Mouse (Mus musculus) inflammation-experienced regulatory T-cells, adult 6 months (primary cell): ENCODE results near the gene Gbf1. TPM values are rescaled to one million over a fixed set of nuclear protein-coding genes. Genes with fewer than 3 reads are reported as not detected.

ENCODE experiments used
- ATAC-seq: one replicate; pipeline ENCODE4 v1.8.0; 2017
- polyA plus RNA-seq, 3 experiments: library from polyadenylated mRNA; unstranded; fragments of 100-300 nt; shearing (Covaris generic); gene quantifications; one replicate each; pipeline ENCODE4 v1.2.1; 2017

Gbf1 gene
- polyA plus RNA-seq, 3 experiments from 2014 or later: 25.5 to 35.6 (median 32.6) TPM

GRCm38 (mm10) chr19:46223118-46223517, 70.8 kb downstream of the Gbf1 start:
- ATAC-seq: no peak

- ATAC-seq: no peak
These were observed 72.6 kb downstream of the Gbf1 start for GRCm38 (mm10) chr19:46224882-46225281.

GRCm38 (mm10) chr19:46225506-46225905, 73.2 kb downstream of the Gbf1 start:
- ATAC-seq: no peak

- no peak for ATAC-seq
These were observed 74.0 kb downstream of the Gbf1 start for GRCm38 (mm10) chr19:46226295-46226694.

GRCm38 (mm10) chr19:46227300-46227699, 75.0 kb downstream of the Gbf1 start:
- ATAC-seq: no peak

- no peak for ATAC-seq
These were observed 82.1 kb downstream of the Gbf1 start for GRCm38 (mm10) chr19:46234450-46234849.

GRCm38 (mm10) chr19:46236658-46237057, 84.3 kb downstream of the Gbf1 start:
- no peak for ATAC-seq

- ATAC-seq: no peak
These were observed 87.9 kb downstream of the Gbf1 start for GRCm38 (mm10) chr19:46240246-46240645.

- ATAC-seq: no peak
These were observed 90.1 kb downstream of the Gbf1 start for GRCm38 (mm10) chr19:46242416-46242815.

DNA sequence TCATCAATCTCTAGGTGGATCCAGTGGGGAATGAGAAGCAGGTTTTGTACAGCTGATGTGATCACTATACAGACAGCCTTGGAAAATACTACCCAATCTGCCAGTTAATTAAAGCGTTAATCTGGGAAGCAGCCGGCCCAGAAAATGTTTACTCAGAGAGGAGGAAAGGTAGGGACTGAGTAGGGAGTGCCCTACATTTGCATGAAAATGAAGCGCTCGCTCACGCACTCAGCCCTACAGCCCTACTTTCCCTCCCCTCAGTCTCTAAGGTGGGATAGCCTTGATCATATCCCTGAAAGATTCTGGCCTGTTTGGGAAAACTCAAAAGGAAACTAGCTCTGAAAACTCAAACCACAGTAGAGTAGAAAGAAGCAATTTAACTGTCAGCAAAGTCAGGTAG, 92.3 kb downstream of the Gbf1 start:
- no peak for ATAC-seq

DNA sequence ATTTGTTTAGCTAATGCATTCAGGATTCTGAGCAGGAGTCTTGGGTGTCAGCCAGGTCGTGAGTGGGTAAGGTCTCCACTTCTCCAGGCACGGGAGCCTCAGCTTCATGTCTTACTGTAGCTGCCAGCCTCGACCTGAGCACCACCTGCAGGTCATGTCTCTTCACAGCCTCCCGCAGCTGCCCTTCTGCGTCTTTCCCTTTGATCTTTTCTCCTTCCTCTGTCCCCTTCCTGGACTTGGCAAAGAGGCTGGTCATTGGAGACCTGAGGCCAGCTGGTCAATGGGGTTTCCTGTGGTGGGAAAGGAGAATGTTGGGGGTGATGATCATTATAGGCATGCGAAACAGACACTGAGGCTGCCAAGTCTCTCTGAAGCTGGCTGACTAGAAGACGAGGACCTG, 96.7 kb downstream of the Gbf1 start:
- no peak for ATAC-seq

GRCm38 (mm10) chr19:46254163-46254752, 101.9 kb downstream of the Gbf1 start:
- peak; percentile 35 for ATAC-seq

DNA sequence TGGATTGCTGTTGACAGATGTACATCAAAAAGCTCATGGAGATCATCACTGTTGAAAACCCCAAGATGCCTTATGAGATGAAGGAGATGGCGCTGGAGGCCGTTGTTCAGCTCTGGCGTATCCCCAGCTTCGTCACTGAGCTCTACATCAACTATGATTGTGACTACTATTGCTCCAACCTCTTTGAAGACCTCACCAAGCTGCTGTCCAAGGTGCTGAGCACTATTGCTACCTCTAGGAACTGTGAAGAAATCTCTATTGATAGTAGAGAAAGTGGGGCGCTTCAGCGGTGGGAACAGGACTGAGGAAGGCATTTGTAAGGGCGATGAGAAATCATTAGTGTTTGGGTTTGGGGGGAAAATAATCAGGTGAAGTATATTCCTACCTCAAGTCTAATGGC, 112.5 kb downstream of the Gbf1 start:
- ATAC-seq: no peak

DNA sequence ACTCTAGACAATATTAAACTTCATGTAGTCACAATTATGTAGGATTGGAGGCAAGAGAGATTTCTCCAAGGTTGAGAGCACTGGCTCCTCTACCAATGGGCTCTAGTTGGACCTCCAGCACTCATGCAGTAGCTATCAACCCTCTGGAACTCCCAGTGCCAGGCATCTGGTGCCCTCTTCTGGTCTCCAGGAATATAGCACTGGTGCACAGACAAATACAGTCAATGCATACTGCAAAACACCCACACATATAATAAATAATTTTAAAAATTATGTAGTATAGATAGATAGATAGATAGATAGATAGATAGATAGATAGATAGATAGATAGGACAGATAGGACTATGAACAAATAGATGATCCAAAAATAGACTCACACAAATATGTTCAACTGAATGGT, 123.0 kb downstream of the Gbf1 start:
- ATAC-seq: no peak

DNA sequence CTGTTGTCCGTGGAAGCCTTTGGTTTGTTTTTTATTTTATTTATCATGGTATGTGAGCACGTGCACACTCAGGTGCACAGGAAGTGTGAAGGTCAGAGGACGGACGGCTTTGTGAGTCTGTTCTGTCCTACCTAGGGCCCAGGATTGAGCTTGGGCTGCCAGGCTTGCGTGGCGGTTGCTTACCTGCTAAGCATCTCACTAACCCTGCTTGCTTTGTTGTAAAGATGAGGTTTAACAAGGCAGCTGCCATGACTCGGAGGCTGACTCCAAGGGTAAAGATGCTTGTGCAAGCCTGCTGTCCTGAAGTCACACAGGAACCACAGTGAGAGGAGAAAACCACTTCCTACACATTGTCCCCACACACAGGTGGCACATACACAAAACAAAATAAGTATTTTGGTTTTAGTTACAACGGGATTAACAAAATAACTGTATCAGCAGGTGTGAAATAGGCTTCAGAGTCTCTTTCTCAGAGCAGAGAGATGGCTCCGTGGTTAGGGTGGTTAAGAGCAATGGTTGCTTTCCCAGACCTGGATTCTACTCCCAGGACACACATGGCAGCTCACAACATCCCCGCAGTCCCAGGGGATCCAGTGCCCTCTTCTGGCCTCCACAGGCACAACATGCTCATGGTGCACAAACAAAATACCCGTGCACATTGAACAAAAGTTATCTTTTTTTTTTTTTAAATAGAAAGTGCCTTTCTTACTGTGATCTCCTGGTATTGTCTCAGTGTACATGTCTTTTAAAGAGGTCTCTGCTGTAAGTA, 130.0 kb downstream of the Gbf1 start:
- no peak for ATAC-seq

DNA sequence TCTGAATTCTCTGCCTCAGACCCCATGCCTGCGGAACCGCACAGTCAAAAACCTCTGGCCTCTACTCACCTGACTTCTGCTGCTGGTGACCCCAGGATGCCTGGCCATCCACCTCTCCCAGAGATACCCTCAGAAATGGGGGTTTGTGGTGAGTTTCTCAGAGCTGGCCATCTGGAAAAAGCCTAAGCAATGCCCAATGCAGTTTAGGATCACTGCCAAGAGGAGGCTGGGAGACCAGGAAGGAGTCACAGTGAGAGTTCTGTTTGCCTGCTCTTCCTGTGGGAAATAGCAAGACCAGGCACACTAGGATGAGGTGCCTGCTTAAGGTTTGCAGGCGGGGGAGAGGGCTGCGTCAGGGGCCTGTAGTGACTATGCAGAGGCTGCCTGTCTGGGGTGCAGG, 132.4 kb downstream of the Gbf1 start:
- ATAC-seq: no peak

DNA sequence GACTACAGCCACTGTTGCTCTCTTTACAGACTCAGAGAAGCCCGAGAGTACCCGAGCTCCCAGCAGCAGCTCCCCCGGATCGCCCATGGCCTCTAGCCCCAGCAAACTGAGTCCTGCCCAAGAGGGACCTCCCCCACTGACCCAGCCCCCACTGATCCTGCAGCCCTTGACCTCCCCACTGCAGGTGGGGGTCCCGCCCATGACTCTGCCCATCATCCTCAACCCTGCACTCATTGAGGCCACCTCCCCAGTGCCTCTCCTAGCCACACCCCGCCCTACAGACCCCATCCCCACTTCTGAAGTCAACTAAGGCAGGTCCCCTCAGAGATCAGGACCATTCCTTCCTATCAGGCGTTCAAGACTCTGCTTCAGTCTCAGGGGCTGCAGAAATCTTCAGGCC, 133.3 kb downstream of the Gbf1 start:
- ATAC-seq: no peak

DNA sequence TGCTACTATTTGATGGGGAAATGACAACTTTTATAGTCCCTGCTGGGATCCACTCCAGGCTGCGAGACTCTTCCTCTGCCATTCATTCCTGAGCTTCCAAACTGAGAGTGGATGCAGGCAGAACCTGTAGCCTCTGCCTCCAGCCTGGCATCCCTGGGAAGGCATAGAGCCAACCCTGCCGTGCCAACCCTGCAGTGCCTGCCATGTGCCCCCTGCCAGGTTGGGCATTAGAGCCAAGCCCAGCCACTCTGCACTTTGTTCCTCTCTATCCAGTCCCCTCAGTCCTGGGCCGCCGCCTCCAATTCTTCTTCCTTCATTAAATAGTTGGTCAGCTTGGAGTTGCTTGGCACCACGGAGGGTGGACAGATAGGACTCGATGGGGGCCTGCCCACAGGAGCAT, 133.7 kb downstream of the Gbf1 start:
- no peak for ATAC-seq

DNA sequence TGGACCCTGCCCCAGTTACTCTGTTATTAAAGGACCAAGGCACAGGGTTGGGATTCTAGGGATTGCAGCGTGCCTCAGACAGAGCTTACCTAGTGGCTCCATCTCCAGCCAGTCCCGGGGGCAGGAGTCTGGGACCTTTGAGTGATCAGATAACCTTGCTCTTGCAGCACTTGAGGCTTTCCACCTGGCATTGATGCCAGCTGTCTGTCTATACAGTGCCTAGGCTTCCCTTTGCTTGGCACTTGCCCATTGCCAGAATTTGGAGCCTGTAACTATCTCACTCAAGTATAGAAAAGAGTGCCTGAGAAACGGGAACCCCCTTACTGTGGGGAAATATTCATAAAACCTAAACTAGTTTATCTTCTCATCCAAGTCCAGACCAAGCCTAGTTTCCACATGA, 134.6 kb downstream of the Gbf1 start:
- ATAC-seq: no peak

GRCm38 (mm10) chr19:46287566-46287965, 135.3 kb downstream of the Gbf1 start:
- no peak for ATAC-seq

- ATAC-seq: no peak
These were observed 138.3 kb downstream of the Gbf1 start for GRCm38 (mm10) chr19:46290535-46291105.

DNA sequence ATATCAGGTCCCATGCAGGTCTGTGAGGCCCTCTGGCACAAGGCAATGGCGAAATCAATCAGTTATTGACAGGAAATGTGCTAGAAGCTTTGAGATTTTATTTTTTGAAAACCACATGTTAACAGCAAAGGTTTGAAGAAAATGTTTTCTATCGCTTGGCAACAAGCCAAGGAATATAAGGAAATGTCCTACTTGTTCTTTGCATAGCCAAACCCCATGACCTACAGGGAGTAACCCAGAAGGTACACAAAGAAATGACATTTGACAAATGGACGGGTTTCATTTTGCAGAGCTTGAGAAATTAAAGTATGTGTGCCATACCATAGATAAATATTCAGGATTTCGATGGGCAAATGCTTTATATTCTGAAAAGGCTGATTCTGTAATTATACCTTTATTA, 144.6 kb downstream of the Gbf1 start:
- no peak for ATAC-seq

- no peak for ATAC-seq
These were observed 148.2 kb downstream of the Gbf1 start for GRCm38 (mm10) chr19:46300294-46301045.
